Mouse (Mus musculus) ovary, postnatal 14 days (tissue): ENCODE measurements around the gene Dnase1l2.
"Not testable (repeated sequence)": the region's sequence is repeated elsewhere in the genome, so short reads cannot be mapped to it uniquely, and the experiment has no call there.

Source experiments
- DNase-seq: peaks from one replicate; pipeline ENCODE4 v3.0.0; 2022; ENCODE audit warnings: low spot score

The Dnase1l2 gene

GRCm38 (mm10) chr17:24429201-24429983 is 13.5 kb downstream of the Dnase1l2 start:
- no peak for DNase-seq

- no peak for DNase-seq
Measured at GRCm38 (mm10) chr17:24427170-24427557, 15.7 kb downstream of the Dnase1l2 start.

GRCm38 (mm10) chr17:24426471-24427169 is 16.3 kb downstream of the Dnase1l2 start, which contains the start of gene Eci1:
Gene Eci1 (plus strand): TSS chr17:24426641.
- DNase-seq = peak; percentile 91

- no peak for DNase-seq
Measured at GRCm38 (mm10) chr17:24425905-24426304, 17.0 kb downstream of the Dnase1l2 start.

- DNase-seq = not testable (repeated sequence)
Measured at GRCm38 (mm10) chr17:24425326-24425725, 17.6 kb downstream of the Dnase1l2 start.

- no peak for DNase-seq
Measured at GRCm38 (mm10) chr17:24424489-24424888, 18.4 kb downstream of the Dnase1l2 start.

- no peak for DNase-seq
Measured at GRCm38 (mm10) chr17:24423114-24423513, 19.8 kb downstream of the Dnase1l2 start.

- DNase-seq = no peak
Measured at GRCm38 (mm10) chr17:24416051-24416652, 26.8 kb downstream of the Dnase1l2 start.

- DNase-seq = no peak
Measured at GRCm38 (mm10) chr17:24415011-24415410, 27.9 kb downstream of the Dnase1l2 start.

GRCm38 (mm10) chr17:24414230-24414976 is 28.5 kb downstream of the Dnase1l2 start, which contains the start of gene Rnps1:
Gene Rnps1 (plus strand): TSS chr17:24414565.
- DNase-seq = peak; percentile 92

GRCm38 (mm10) chr17:24413557-24414211 is 29.2 kb downstream of the Dnase1l2 start:
- DNase-seq = no peak

- DNase-seq = no peak
Measured at GRCm38 (mm10) chr17:24407116-24407803, 35.6 kb downstream of the Dnase1l2 start.

- no peak for DNase-seq
Measured at GRCm38 (mm10) chr17:24402371-24402770, 40.5 kb downstream of the Dnase1l2 start.

GRCm38 (mm10) chr17:24394456-24394855 is 48.4 kb downstream of the Dnase1l2 start:
- DNase-seq = no peak

GRCm38 (mm10) chr17:24393527-24393926 is 49.4 kb downstream of the Dnase1l2 start:
- DNase-seq = no peak

GRCm38 (mm10) chr17:24391149-24391548 is 51.8 kb downstream of the Dnase1l2 start:
- no peak for DNase-seq
